13 mouse cellular contexts compared by ENCODE assay signal in the genomic region with DNA sequence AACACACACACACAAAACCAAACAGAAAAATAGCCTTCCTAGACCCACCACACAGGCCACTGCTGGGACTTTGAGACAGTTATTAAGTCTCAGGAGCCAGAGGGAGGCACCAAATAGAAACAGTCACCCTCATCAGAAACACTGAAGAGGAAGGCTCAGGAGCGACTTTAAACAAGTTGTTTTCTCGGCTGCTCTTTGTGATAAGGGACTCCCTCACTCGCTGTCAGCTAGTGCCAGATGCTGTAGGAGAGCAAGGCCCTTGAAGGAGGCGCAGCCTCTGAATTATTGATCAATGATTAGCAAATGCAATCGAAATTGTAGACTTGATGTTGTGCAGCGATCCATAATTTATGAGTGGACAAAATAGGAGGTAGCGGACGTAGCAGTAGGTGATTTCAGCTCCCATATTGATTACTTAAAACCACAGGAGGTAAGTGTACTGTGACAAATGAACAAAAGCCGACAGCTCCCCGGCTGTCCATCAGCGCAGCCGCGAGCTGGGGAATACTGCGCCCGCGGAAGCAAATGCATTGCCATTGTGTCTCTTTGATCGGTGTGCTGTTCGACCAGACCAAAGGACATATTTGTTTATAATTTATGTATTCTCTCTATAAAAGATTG.
A peak's percentile ranks its signal among the peaks of the same experiment; 100 is the strongest.
DNase-seq lines count a peak whose midpoint lies in the region; ATAC-seq and TF ChIP-seq lines count a peak whose summit lies in the region.
"Had no signal": no experiment of that assay in that cellular context is flagged by ENCODE, and none has a peak within 500 bp of the region (broad histone marks: within the 10 kb centered on the region; RNA-seq: fewer than 3 reads in every experiment).

No protein-coding gene starts in this region.

- no peaks in the 10 kb centered on the region for H3K36me3 ChIP-seq in E14TG2a.4 (ENCODE audit: insufficient read depth, low read length)
- no peaks in the 10 kb centered on the region for H3K36me3 ChIP-seq in forebrain, embryonic 16.5 days (ENCODE audit: control insufficient read depth, insufficient read depth)
- H3K36me3 ChIP-seq in midbrain, embryonic 12.5 days: no peaks in the 10 kb centered on the region
- H3K36me3 ChIP-seq: limb, embryonic 12.5 days had no signal

- peaks cover 46% of the 10 kb centered on the region for H3K4me1 ChIP-seq in E14TG2a.4 (replicated peaks; ENCODE audit: low read depth, low read length)
- H3K4me1 ChIP-seq in forebrain, embryonic 16.5 days (replicated peaks; ENCODE audit: control insufficient read depth, insufficient read depth, low read length): peaks cover 5% of the 10 kb centered on the region
- peaks cover 26% of the 10 kb centered on the region for H3K4me1 ChIP-seq in midbrain, embryonic 12.5 days
- H3K4me1 ChIP-seq: limb, embryonic 12.5 days had no signal

- TF ChIP-seq CTCF in E14TG2a.4 (conservative IDR thresholded peaks at IDR 0.05; ENCODE audit: low read length): no peak

- intact Hi-C loops in gastrocnemius, postnatal 36 days (cut with DNase I): no loop called here

- H3K9me3 ChIP-seq in E14TG2a.4 (ENCODE audit: low read length): peaks cover 25% of the 10 kb centered on the region
- no peaks in the 10 kb centered on the region for H3K9me3 ChIP-seq in forebrain, embryonic 16.5 days (ENCODE audit: control insufficient read depth, low read length)
- H3K9me3 ChIP-seq in midbrain, embryonic 12.5 days: no peaks in the 10 kb centered on the region
- H3K9me3 ChIP-seq: limb, embryonic 12.5 days had no signal

- H3K4me2 ChIP-seq in forebrain, embryonic 16.5 days (ENCODE audit: low read length): peak overlapping the region; percentile 38
- peak overlapping the region; percentile 48 for H3K4me2 ChIP-seq in midbrain, embryonic 12.5 days (replicated peaks)
- H3K4me2 ChIP-seq: limb, embryonic 12.5 days had no signal

- ATAC-seq in forebrain, embryonic 16.5 days: no peak
- ATAC-seq in midbrain, embryonic 12.5 days (ENCODE audit: low FRiP score, low read depth): peak; percentile 41; the same call in 1 of the 2 replicates

- DNase-seq in R1 (ENCODE audit: low read depth, low spot score): peak; percentile 9
- DNase-seq in thymus, adult 18-20 months: no peak
- DNase-seq in gastrocnemius, postnatal 36 days: no peak
- DNase-seq in ovary, postnatal 36 days (ENCODE audit: low spot score): no peak
- DNase-seq in layer of hippocampus, adult 9-11 months: no peak
- DNase-seq: cerebellum, postnatal 25 days; gastrocnemius, postnatal 10 days; lung, postnatal 14 days had no signal

- peaks cover 60% of the 10 kb centered on the region for H3K27me3 ChIP-seq in E14TG2a.4 (ENCODE audit: insufficient read depth, low read length)
- peaks cover 26% of the 10 kb centered on the region for H3K27me3 ChIP-seq in forebrain, embryonic 16.5 days (replicated peaks; ENCODE audit: control insufficient read depth, insufficient read depth, low read length)
- peaks cover 49% of the 10 kb centered on the region for H3K27me3 ChIP-seq in midbrain, embryonic 12.5 days

- H3K4me3 ChIP-seq in E14TG2a.4 (replicated peaks; ENCODE audit: low read length): peak overlapping the region; percentile 7; the same call in 1 of the 2 replicates
- H3K4me3 ChIP-seq in forebrain, embryonic 16.5 days (replicated peaks; ENCODE audit: low read length): peak overlapping the region; percentile 19
- H3K4me3 ChIP-seq in midbrain, embryonic 12.5 days: peak overlapping the region; percentile 19
- H3K4me3 ChIP-seq: erythroblast, embryonic 14.5 days; limb, embryonic 12.5 days had no signal

- no peak overlapping the region for H3K27ac ChIP-seq in forebrain, embryonic 16.5 days (ENCODE audit: low read length)
- H3K27ac ChIP-seq in midbrain, embryonic 12.5 days (replicated peaks): peak overlapping the region; percentile 82
- H3K27ac ChIP-seq: limb, embryonic 12.5 days had no signal

- 1% methylated on average over 18 of the region's 18 CpGs for WGBS in forebrain, embryonic 16.5 days
- 2% methylated on average over 18 of the region's 18 CpGs for WGBS in midbrain, embryonic 12.5 days

- no peak overlapping the region for H3K9ac ChIP-seq in forebrain, embryonic 16.5 days (replicated peaks; ENCODE audit: low read depth, low read length)
- H3K9ac ChIP-seq in midbrain, embryonic 12.5 days (replicated peaks): peak overlapping the region; percentile 20
- H3K9ac ChIP-seq: limb, embryonic 12.5 days had no signal
